Mouse (Mus musculus) megakaryocyte progenitor cell, adult 5-6 weeks (primary cell): Measurements from ENCODE around the gene Sh2d2a. TPM values are rescaled to one million over a fixed set of nuclear protein-coding genes. Genes with fewer than 3 reads are reported as not detected.
"Not testable (repeated sequence)": the region's sequence is repeated elsewhere in the genome, so short reads cannot be mapped to it uniquely, and the experiment has no call there.

Source experiments
- ATAC-seq: replicated peaks from 2 replicates; pipeline ENCODE4 v1.8.0; 2016; ENCODE audit warnings: mild to moderate bottlenecking, moderate TSS enrichment, inconsistent platforms; ENCODE audit not compliant: poor library complexity
- total RNA-seq, 2 experiments: library from RNA; stranded (forward) in 1 of 2; stranded (reverse) in 1 of 2; fragments of 157-497, 149-512 nt in 1 of 2; fragments of 200-1000 nt in 1 of 2; gene quantifications; 2 replicates each; pipeline versions ENCODE4 v1.2.3 to v1.2.4; 2015 to 2017

The Sh2d2a gene
- total RNA-seq (2015) (0.12 TPM in 1 of 2 replicates, not detected in the other), total RNA-seq (2017) (not detected in 2 replicates)

GRCm38 (mm10) chr3:87846650-87847110, at the start of gene Sh2d2a:
Gene Sh2d2a, plus strand, starts transcription at chr3:87846755.
- ATAC-seq, result no peak

GRCm38 (mm10) chr3:87801681-87802080, 44.9 kb upstream of the Sh2d2a start:
- no peak for ATAC-seq

- ATAC-seq, result peak; percentile 76
These were observed 42.4 kb upstream of the Sh2d2a start for GRCm38 (mm10) chr3:87804038-87804677.

- peak; percentile 52 for ATAC-seq
These were observed 37.1 kb upstream of the Sh2d2a start for GRCm38 (mm10) chr3:87809322-87809962.

- ATAC-seq, result no peak
These were observed 35.3 kb upstream of the Sh2d2a start for GRCm38 (mm10) chr3:87811297-87811696.

GRCm38 (mm10) chr3:87812413-87812812, 34.1 kb upstream of the Sh2d2a start:
- ATAC-seq, result no peak

GRCm38 (mm10) chr3:87812873-87813272, 33.7 kb upstream of the Sh2d2a start:
- no peak for ATAC-seq

- no peak for ATAC-seq
These were observed 30.4 kb upstream of the Sh2d2a start for GRCm38 (mm10) chr3:87816166-87816565.

- peak; percentile 97 for ATAC-seq
These were observed 29.9 kb upstream of the Sh2d2a start for GRCm38 (mm10) chr3:87816646-87817093.

- no peak for ATAC-seq
These were observed 28.3 kb upstream of the Sh2d2a start for GRCm38 (mm10) chr3:87818226-87818625.

- ATAC-seq, result not testable (repeated sequence)
These were observed 22.3 kb upstream of the Sh2d2a start, which contains the start of gene Pear1 for GRCm38 (mm10) chr3:87824206-87824605. Gene Pear1, minus strand, starts transcription at chr3:87824306.

- ATAC-seq, result peak; percentile 52; the same call in 1 of the 2 replicates
These were observed 18.1 kb upstream of the Sh2d2a start for GRCm38 (mm10) chr3:87828435-87828834.

- peak; percentile 44; the same call in 1 of the 2 replicates for ATAC-seq
These were observed 17.5 kb upstream of the Sh2d2a start for GRCm38 (mm10) chr3:87829025-87829424.

- ATAC-seq, result no peak
These were observed 14.3 kb upstream of the Sh2d2a start for GRCm38 (mm10) chr3:87832109-87832859.

GRCm38 (mm10) chr3:87833482-87833881, 13.1 kb upstream of the Sh2d2a start:
- ATAC-seq, result no peak

- peak; percentile 90 for ATAC-seq
These were observed 7.9 kb upstream of the Sh2d2a start for GRCm38 (mm10) chr3:87838622-87839021.

GRCm38 (mm10) chr3:87840858-87841257, 5.7 kb upstream of the Sh2d2a start:
- no peak for ATAC-seq

- ATAC-seq, result no peak
These were observed 1.6 kb upstream of the Sh2d2a start for GRCm38 (mm10) chr3:87844981-87845380.

- no peak for ATAC-seq
These were observed 369 bp upstream of the Sh2d2a start for GRCm38 (mm10) chr3:87846186-87846585.

- no peak for ATAC-seq
These were observed 1.1 kb downstream of the Sh2d2a start for GRCm38 (mm10) chr3:87847680-87848079.

GRCm38 (mm10) chr3:87849117-87849516, 2.6 kb downstream of the Sh2d2a start:
- peak; percentile 37; the same call in 1 of the 2 replicates for ATAC-seq
